Mouse (Mus musculus) thymus, postnatal 4 days (tissue): ENCODE measurements around the gene Skor1.

ENCODE experiments used
- DNase-seq: peaks from one replicate; pipeline ENCODE4 v3.0.0; 2021

Gene Skor1

DNA sequence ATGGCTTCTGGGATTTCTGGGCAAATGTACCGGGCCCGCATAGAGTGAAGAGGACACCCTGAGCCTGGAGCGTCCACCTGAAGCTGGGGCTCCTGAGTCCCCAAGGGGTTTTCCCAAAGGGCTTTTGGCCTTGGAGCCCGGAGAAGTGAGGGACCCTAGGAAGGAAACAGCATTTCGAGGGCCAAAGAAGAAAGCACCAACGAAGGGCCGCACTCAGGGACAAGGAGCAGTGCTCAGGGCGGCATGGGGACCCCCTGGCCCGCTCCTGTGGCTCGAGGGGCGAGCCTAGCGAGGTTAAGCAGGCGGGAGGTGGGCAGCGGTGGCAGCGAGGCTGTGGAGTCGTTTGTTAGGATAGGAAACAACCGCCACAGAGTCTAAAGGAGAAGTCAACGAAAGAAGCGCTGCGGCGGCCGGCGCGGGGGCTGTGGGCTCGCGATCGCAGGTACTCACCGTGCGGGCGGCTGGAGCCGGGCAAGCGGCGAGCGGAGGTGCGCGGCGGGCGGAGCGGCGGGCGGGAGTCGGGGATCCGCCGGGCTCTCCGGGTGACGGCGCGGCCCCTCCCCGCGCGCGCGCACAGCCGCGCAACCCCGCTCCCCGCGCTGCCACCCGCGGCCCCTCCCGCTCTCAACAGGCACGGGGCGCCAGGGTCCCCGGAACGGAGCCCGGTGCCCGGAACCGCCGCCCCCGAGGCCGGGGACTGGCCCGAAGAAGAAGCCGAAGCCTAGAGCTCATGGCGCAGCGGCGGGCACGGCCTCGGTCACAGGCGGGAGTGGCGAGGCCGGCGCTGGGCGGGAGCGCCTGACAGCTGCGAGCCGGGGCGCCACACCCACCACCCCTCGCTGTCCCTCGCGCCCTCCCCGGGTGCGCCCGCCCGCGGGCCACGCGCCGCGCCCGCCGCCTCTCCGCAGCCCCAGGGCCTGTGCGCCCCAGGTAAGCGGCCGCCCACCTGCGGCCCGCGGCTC is at the start of gene Skor1:
TSS of gene Skor1 (minus strand) at position 552 of the 962 bp plus-strand sequence.
- no peak for DNase-seq

DNA sequence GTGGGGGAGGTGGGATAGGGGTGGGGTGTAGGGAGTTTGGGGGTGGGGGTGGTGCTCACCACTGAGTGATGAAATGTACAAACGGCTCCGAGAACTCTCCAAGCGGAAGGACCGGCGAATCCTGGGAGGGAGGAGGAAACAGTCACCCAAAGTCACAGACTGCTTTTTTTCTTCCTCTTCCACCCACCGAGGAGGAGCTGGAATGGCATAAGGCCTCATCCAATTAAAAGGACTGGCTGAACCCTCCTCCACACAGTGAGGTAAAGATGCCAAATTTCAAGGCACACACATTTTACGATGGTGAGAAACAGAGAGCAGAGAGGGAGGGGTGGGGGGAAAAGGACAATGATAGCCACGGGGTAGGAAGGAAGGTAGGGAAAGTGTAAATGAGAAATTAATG is 48.5 kb upstream of the Skor1 start:
- DNase-seq = no peak

DNA sequence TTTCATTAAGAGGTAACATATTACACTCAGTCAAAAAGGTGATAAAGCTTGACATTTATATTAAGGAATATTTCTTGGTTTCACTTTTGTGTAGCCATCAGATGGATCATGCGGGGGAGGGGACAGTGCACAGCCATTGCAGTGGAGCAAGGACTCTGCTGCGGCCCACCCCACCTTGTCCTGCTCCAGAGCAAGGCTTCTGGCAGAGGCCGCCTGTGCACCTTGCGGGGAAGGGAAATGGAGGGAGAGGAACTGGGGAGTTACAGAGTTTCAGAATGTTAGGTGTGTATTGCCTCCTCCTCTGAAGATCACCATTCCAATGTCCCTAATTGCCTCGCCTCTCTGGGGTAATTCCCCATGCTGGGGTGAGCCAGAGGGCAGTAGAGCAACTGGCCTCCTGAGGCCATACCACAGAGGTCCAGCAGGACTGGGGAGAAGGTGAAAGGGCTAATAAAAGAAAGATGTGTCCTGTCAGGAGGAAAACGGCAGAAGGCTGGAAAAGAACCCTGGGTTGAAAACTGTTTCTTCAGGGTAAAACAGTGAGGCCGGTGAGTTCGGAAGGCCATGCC is 47.4 kb upstream of the Skor1 start:
- no peak for DNase-seq

DNA sequence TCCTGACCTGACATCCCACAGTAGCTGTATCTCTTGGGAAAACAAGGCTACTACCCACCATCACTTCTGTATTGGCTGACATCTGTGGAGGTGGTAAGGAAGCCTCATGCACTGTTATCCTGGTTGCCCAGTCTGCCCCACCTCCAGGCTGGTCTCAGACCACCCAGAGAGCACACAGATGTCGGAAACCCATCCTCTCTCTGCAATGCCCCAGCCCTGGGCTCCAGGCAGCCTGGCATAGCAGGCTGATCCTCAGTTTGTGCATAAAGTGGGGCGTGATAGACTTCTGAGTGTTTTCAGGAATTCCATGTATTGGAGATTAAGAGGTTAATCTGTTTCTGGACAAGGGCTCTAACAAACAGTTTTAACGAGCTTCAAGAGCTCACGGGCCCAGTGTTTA is 46.8 kb upstream of the Skor1 start:
- DNase-seq = no peak

DNA sequence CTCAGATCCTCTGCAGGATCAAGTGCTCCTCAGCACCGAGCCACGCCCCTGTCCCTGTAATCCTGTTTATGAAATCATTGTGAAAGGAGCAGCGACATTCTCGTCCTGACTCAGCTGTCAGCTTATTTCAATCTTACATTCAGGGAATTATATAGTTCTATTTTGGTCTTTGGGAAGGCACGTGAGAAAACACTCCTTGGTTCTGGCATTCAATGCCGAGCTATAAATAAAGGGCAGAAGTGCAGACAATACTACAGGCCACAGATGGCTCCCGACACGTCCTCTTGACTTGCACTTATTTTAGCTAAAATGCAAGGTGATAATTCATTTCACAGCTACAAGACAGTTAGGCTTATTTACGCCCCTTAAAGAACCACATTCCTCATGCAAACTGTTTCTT is 46.0 kb upstream of the Skor1 start:
- no peak for DNase-seq

DNA sequence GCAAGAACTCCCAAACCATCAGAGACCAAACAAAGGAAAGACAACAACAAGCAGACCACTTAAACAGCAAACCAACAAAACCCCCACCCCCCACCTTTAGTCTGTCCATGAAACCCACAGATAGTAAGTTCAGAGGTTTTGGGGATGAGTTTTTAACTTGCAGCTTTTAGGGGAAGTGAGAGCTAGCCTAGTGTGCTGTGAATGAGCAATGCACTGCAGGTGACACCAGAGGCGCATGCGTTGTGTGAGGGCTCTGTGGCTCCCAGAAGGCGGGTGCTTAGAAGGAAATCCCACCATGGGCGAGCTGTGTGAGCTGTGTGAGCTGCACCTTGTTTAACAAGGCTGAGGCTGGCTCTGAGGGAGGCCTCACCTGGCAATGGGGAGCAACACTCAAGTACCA is 44.0 kb upstream of the Skor1 start:
- DNase-seq = no peak

DNA sequence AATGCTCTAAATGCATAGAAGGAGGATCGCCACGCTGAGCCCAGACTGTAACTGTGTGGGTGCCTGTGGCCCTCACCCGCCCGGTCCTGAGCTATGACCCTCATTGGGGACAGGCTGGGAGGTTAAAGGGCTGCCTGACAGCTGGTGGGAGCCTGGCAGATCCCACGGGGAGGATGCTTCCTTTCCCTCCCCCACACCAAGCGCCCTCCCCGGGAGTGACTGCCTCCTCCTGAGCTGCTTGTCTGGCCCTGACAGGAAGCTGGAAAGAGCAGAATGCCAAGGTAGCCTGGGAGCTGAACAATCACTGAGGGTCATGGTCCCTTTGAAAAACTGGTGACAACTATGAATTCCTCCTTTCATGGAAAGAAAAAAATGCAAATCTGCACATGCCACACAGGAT is 38.5 kb upstream of the Skor1 start:
- DNase-seq = no peak

DNA sequence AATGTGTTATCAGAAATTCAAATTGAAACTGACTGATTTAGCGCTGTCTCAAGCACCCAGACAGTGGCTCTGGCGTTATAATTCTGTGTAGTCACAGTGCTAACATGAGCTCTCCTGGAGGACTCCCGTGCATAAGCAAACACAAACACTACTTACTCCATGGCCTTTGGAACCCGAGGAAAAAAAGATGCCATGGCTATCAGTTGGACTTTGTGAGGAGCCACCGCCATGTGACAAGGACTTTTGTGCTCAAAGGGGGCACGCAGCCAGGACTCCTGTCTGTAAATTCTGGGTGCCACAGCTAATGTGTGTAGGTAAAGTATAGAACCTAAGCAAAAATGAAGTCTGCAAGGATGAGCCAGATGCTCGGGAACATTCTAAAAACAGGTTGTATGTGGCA is 36.5 kb upstream of the Skor1 start:
- no peak for DNase-seq

DNA sequence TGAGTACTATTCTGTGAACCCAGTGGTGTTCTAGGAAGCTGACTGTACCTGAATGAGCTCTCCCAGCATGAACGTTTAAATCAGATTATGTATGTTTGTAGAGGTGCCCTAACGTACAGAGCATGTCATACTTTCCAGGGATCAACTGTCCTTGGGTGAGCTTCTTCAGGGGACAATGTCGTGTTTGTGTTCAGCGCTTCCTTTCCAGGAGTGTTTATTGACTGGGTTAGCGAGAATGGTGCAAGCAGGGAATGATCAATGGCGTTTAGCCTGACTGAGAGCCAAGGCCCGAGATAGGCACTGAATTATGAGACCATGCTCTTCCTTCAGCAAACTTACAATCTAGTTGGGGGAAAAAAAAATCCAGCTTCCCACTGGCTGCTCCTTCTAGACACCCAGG is 35.1 kb upstream of the Skor1 start:
- DNase-seq = no peak

DNA sequence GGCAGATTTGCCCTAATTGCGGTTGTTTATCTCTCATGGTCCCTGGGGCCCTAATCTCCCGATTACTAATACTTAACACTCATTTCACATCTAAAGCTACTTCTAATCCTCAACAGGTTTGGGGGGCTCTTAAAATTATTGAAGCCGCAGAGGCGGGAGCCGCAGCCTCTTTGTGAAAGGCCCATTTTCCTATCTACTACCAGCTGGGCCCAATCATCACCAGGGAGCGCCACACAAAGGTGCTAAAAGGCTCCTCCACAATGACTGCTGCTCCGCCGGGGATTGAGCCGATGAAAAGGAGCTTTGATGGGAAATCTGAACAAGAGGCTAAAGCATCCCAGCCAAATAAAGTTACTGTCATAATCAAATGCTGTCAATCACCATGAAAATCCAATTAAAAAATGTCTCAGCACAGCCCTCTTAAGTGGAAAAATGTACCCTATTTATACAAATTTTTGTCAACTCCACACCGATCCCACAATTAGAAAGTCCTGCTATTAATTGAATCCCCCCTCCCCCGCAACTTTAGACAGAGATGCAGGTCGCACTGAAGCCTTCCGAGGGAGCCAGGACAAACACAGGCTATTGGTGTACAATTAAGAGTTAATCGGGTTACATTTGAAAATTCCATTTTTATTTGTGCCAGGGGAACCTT is 33.7 kb upstream of the Skor1 start:
- DNase-seq = no peak

DNA sequence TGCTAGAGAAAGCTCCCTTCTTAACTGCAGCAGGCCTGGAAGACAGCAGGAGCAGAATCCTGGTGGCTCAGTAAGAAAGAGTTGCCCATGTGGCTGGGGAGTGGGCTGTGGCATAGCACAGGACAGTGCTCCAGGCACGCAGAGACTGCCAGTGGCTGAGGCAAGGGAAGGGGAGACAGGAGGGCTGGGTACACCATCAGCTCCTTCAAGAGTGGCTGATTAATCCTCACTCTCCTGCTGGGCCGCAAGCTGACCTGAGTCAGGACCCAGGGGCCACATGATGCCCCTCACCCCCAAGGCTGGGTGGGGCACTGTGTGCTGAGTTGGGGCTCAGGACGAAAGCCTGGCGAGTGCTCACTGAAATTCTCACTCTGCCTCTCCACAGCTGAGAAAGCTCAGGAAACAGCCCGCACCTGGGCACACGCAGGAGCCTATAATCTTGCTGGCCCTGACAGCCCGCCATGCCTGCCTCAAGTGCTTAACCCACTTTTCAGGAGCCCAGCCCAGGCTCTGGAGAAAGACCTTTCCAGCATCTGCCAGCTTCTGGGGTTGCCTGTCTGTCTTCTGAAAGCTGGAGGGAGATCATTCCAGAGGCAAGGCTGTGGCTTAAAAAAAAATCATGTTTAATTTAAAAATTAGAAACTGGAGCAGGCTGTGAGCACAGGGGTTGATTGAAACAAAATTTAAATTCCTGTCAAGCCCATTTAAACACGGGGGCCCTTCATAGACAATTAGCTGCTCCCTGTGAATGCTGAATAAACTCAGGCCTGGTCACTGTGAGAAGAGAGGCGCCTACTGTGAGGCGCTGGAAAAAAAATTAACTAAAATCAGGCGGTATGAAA is 32.8 kb upstream of the Skor1 start:
- DNase-seq = no peak

DNA sequence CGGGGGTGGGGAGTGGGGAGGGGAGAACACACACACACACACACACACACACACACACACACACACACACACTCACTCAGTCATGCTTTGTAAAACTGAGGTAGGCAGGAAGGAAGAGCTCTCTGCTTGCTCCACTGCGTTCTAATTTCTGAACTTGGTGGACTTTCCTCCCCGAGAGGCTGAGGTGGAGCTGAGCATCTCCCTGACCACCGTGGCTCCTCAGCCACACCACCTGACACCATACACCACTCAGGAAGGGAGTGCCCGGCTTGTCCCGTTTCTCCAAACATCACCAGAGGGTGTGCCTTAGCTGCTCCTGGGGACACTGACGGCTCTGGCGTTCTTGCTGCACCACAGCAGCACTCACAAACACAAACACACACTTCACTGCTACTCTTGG is 29.5 kb upstream of the Skor1 start:
- DNase-seq = no peak

DNA sequence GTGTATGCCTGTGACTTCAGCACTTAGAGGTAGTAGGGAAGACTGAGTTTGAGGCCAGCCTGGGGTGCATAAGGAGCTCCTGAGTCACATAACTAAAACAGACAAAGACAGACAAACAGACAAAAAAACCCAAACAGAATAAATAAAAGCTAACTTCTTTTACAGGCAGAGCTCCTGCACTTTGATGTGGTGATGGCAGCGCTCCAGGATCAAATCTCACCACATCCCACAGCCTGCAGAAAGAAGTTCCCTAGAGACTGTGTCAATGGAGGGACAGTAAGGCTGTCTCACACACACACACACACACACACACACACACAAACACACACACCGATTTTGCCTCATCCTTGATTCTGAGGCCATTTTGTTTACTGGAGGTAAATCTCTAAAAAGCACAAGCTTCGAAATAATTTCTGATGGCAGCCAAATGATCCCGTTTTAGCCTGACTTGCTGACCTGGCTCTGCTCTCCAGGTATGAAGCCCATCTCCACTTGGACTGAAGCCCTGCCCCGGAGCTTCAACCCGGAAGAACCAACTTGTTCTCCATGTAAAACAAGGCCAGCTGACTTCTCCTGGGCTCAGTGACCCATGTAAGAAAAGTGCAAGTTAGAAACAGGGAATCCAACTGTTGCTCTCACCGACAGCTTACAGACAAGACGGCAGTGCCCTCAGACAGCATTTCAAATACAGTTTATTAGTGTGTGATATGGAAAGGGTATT is 25.4 kb upstream of the Skor1 start:
- peak; percentile 35 for DNase-seq

DNA sequence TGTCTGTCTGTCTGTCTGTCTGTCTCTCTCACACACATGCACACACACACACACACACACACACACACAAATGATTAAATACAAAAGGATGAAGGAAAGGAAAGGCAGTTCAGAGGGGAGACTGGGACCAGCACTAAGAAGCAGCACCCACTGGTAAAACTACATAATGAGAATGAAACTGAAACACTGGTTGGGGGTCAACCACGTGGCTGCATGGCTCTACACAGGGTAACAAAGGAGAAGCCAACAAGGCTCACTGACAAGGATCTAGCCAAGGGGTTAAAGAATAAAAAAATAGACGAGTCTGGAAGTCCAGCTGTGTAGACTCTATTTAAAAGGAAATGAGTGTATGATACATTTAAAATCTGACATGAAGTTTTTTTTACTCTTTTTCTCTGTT is 23.2 kb upstream of the Skor1 start:
- DNase-seq = no peak

DNA sequence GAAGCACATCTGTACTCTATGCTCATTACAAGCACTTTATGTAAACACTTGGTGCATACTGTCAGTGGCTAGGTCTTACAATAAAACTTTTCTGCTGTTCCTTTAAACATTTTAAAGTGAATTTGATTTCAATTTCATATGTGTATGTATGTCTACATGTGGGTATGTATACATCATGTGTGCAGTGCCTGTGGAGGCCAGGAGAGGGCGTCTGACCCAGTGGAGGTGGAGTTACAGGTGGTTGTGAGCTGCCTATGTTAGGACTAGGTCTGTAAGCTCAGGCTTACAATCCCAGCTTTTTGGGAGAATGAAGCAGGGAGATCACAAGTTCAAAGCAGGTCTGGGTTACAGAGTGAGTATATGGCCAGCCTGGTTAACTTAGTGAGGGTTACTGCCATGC is 20.4 kb upstream of the Skor1 start:
- DNase-seq = no peak

DNA sequence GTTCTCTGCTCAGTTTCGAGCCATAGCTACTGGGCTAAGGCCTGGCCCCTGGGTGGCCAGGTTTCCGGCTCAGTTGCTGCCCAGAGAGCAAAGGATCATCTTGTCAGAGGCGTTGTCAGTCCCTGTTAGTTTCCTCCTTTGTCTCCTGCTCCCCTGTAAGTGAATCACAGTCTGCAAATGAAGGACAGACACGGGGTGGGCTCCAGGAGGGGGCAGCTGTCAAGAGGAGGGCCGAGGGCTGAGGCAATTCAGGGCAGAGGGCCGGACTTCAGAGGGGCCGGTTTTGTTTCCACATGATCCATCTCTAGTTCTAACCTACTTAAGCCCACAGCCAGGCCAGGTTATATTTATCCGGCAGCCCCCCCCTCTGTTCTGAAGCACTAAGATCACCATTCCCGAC is 16.3 kb upstream of the Skor1 start:
- no peak for DNase-seq

DNA sequence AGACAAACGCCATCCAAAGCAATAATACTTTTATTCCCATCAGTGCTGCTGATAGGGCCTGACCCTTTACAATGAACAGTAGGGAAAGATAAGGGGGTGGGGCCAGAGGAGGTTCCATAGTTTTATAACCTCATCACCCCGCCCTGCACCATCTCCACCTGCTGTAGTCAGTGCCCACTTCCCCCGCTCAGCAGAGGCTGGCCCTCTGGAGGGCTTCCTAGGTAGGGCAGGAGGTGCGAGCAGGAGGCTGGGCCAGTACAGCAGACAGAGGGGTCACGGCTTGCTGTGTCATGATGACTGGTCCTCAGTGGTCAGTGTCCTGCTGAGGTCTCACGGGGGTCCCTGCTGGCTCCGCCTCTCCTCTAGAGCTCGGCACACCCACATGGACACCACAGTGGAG is 15.0 kb upstream of the Skor1 start:
- DNase-seq = peak; percentile 34

DNA sequence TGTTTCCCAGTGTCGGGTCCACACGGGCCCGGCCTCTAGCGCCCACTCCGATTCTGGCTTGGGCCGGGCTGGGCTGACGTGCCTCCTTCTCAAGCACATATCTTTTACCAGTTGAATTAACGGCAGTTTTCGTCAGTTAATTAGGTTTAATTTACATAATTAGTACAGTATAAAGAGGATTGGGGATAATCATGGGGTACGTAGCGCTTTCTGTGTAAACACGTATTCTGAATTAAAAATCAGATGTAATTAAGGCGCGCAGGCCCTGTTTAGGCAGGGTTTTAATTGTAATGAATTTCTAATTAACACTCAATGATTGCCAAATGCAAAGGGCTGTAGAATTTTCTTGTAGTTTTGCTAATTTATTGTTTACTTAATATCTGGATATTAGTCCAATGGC is 3.2 kb upstream of the Skor1 start:
- no peak for DNase-seq

DNA sequence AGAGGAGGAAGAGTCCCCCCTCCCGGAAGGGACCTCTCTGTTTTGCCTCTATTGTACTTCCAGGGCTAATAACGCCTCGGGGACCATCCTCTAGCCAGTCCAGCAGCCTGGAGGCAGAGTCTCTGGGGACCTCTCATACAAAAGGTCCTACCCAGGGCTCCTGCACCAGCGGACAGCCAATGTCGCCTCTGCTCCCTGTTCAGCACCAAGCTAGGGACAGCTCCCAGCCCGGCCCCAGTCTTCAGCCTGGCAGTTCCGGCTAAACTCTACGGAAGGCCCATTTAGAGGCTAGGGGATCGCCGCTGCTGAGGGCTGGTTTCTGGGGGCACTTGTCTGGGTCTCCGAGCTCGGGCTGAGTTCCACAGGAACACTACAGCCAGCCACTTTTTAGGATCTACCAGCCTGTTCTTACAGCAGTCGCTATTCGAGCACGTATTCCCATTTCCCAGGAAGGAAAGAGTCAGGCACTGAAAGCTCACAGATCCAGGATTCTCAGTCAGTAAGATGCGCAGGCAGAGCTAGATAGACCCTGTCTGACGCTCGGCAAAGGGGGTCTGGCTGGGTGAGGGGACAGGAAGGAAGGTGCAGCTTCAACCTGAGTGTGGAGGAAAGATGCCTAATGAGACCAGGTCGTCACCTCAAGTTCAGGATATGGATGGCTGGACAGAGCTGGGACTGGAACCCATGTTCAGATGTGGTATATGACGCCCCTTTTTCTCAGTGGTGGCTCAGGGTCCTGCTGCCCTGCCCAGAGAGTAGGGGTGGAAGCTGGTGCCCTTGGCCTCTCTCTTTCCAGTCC is 2.5 kb upstream of the Skor1 start:
- peak; percentile 83 for DNase-seq

DNA sequence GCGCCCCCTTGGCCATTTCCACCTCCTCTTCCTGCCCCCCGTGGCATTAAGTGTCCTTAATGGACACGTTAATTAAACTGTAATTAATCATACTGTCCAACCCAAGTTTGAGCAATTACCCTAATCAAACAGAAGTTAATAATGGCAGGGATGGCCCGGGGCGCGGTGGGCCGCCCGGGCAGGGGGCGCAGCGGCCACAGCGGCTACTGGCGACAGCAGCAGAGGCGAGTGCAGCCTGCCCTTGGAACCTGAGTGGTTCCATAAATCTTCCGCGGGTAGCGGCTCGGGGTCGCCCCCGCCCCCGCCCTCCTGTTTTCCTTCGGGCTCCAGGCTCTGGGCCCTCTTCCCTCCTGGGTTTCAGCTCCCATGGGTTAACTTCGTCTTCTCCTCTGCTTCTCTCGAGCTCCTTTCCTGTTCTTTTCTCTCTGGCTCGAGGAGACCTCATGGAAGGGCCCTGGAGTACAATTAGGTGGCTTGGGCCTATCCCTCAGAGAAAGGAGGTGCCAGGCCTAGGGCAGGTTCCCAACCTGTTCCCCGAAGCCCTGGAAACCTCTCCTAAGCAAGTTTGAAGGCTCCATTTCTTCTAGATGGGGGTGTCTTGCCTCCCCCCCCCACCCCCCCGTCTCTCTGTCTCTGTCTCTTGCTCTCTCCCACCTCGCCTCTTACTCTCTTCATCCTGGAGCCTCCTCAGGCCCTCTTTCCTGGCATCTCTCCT is 1.5 kb upstream of the Skor1 start:
- no peak for DNase-seq

DNA sequence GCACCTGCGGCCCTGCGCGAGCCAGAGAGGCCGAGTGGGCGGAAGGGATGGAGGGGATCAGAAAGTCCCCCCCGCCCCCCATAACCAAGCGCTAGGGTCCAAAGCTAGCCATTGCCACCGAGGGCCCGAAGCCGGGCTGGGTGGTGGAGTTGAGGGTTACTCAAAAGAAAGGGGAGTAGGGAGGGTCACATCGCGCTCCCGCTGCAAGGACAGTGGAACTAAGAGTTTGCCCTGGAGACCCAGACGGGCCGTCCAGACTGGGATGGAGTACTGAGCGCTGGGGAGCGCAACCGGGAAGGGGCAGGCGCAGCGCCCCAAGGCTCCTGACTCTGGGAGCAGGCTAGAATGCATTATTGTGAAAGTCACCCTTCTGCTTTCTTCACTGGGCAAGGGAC is 608 bp upstream of the Skor1 start:
- no peak for DNase-seq
